ENCODE assay signal across 18 mouse cellular contexts in genomic region chr3:145704054-145704453, GRCm38 (mm10). TPM values are rescaled to one million over a fixed set of nuclear protein-coding genes. Genes with fewer than 3 reads are reported as not detected.
DNase-seq lines count a peak whose midpoint lies in the region; ATAC-seq lines count a peak whose summit lies in the region.
"Had no signal": no experiment of that assay in that cellular context is flagged by ENCODE, and none has a peak within 500 bp of the region (broad histone marks: within the 10 kb centered on the region; RNA-seq: fewer than 3 reads in every experiment).

No protein-coding gene starts in this region.

- H3K4me2 ChIP-seq in heart, embryonic 11.5 days, result peak overlapping the region; percentile 5; the same call in 1 of the 2 replicates
- H3K4me2 ChIP-seq in lung, embryonic 15.5 days, result no peak overlapping the region
- peak overlapping the region; percentile 44 for H3K4me2 ChIP-seq in heart, embryonic 15.5 days
- no peak overlapping the region for H3K4me2 ChIP-seq in intestine, embryonic 16.5 days (ENCODE audit: low read depth, low read length)
- H3K4me2 ChIP-seq: liver, embryonic 15.5 days; neural tube, embryonic 12.5 days had no signal

- 16% methylated on average over 9 of the region's 9 CpGs for WGBS in heart, embryonic 11.5 days (ENCODE audit: insufficient replicate concordance)
- WGBS in lung, embryonic 15.5 days, result 37% methylated on average over 9 of the region's 9 CpGs
- 19% methylated on average over 9 of the region's 9 CpGs for WGBS in heart, embryonic 15.5 days
- 50% methylated on average over 9 of the region's 9 CpGs for WGBS in intestine, embryonic 16.5 days

- H3K36me3 ChIP-seq in heart, embryonic 11.5 days (ENCODE audit: control insufficient read depth, insufficient read depth, low read length), result no peaks in the 10 kb centered on the region
- H3K36me3 ChIP-seq in lung, embryonic 15.5 days, result no peaks in the 10 kb centered on the region
- H3K36me3 ChIP-seq in heart, embryonic 15.5 days, result no peaks in the 10 kb centered on the region
- no peaks in the 10 kb centered on the region for H3K36me3 ChIP-seq in intestine, embryonic 16.5 days (ENCODE audit: control insufficient read depth, insufficient read depth, low read length)
- H3K36me3 ChIP-seq: G1E; hindbrain, embryonic 15.5 days; liver, embryonic 15.5 days; neural tube, embryonic 12.5 days had no signal

- ATAC-seq in heart, embryonic 11.5 days (replicated peaks; ENCODE audit: insufficient number of reproducible peaks, low FRiP score, low TSS enrichment), result 0 out of 2 replicates have a peak, but pooled peaks have one; percentile 48
- ATAC-seq in lung, embryonic 15.5 days (ENCODE audit: borderline replicate concordance, extremely low read depth, low FRiP score, low TSS enrichment), result no peak
- no peak; the same call in 1 of the 2 replicates for ATAC-seq in heart, embryonic 15.5 days (replicated peaks; ENCODE audit: insufficient number of reproducible peaks, insufficient read depth, low FRiP score, low read depth)
- no peak for ATAC-seq in erythroid progenitor cell, adult 5-6 weeks (replicated peaks; ENCODE audit: low FRiP score, poor library complexity, severe bottlenecking)
- no peak for ATAC-seq in intestine, embryonic 16.5 days

- DNase-seq in heart, adult 8-10 months (ENCODE audit: low spot score), result no peak
- DNase-seq in lung, adult 18-20 months, result no peak
- DNase-seq: adrenal gland, adult 8-10 months; cerebellum, adult 9-10 months; gastrocnemius, postnatal 14 days; layer of hippocampus, adult 9-11 months; midbrain, embryonic 14.5 days; thymus, postnatal 4 days had no signal

- no peaks in the 10 kb centered on the region for H3K9me3 ChIP-seq in heart, embryonic 11.5 days (replicated peaks; ENCODE audit: control insufficient read depth, low read length)
- no peaks in the 10 kb centered on the region for H3K9me3 ChIP-seq in lung, embryonic 15.5 days
- no peaks in the 10 kb centered on the region for H3K9me3 ChIP-seq in heart, embryonic 15.5 days (replicated peaks)
- no peaks in the 10 kb centered on the region for H3K9me3 ChIP-seq in intestine, embryonic 16.5 days (ENCODE audit: control insufficient read depth, low read length)
- H3K9me3 ChIP-seq: hindbrain, embryonic 15.5 days; liver, embryonic 15.5 days; neural tube, embryonic 12.5 days had no signal

- H3K27ac ChIP-seq in heart, embryonic 11.5 days (ENCODE audit: low read depth, low read length), result peak overlapping the region; percentile 94
- 0 out of 2 replicates have a peak overlapping the region, but pooled peaks have one; percentile 64 for H3K27ac ChIP-seq in lung, embryonic 15.5 days
- H3K27ac ChIP-seq in heart, embryonic 15.5 days, result peak overlapping the region; percentile 80
- H3K27ac ChIP-seq in intestine, embryonic 16.5 days (ENCODE audit: low read length), result no peak overlapping the region
- H3K27ac ChIP-seq: hindbrain, embryonic 15.5 days; liver, embryonic 15.5 days; macrophage; neural tube, embryonic 12.5 days had no signal

- H3K9ac ChIP-seq in heart, embryonic 11.5 days (ENCODE audit: low read depth, low read length), result 0 out of 2 replicates have a peak overlapping the region, but pooled peaks have one; percentile 39
- H3K9ac ChIP-seq in lung, embryonic 15.5 days, result no peak overlapping the region
- H3K9ac ChIP-seq in heart, embryonic 15.5 days, result no peak overlapping the region
- H3K9ac ChIP-seq in intestine, embryonic 16.5 days (ENCODE audit: low read depth, low read length), result no peak overlapping the region
- H3K9ac ChIP-seq: hindbrain, embryonic 15.5 days; liver, embryonic 15.5 days; neural tube, embryonic 12.5 days had no signal

- H3K4me3 ChIP-seq in heart, embryonic 11.5 days (ENCODE audit: low read depth, low read length), result no peak overlapping the region
- no peak overlapping the region for H3K4me3 ChIP-seq in lung, embryonic 15.5 days
- H3K4me3 ChIP-seq in heart, embryonic 15.5 days, result no peak overlapping the region
- H3K4me3 ChIP-seq in intestine, embryonic 16.5 days (ENCODE audit: low read length), result no peak overlapping the region
- H3K4me3 ChIP-seq: hindbrain, embryonic 15.5 days; liver, embryonic 15.5 days; neural tube, embryonic 12.5 days had no signal

- no peaks in the 10 kb centered on the region for H3K27me3 ChIP-seq in heart, embryonic 11.5 days (ENCODE audit: control insufficient read depth, insufficient read depth, low read length)
- H3K27me3 ChIP-seq in lung, embryonic 15.5 days, result no peaks in the 10 kb centered on the region
- H3K27me3 ChIP-seq in heart, embryonic 15.5 days, result no peaks in the 10 kb centered on the region
- H3K27me3 ChIP-seq in intestine, embryonic 16.5 days (replicated peaks; ENCODE audit: control insufficient read depth, insufficient read depth, low read length), result no peaks in the 10 kb centered on the region
- H3K27me3 ChIP-seq: hindbrain, embryonic 15.5 days; liver, embryonic 15.5 days; neural tube, embryonic 12.5 days had no signal

- H3K4me1 ChIP-seq in heart, embryonic 11.5 days (ENCODE audit: control insufficient read depth, insufficient read depth, low read length), result peaks cover 34% of the 10 kb centered on the region
- peaks cover 18% of the 10 kb centered on the region for H3K4me1 ChIP-seq in lung, embryonic 15.5 days
- H3K4me1 ChIP-seq in heart, embryonic 15.5 days (replicated peaks), result peaks cover 35% of the 10 kb centered on the region
- peaks cover 4% of the 10 kb centered on the region; the same call in 1 of the 2 replicates for H3K4me1 ChIP-seq in intestine, embryonic 16.5 days (ENCODE audit: control insufficient read depth, insufficient read depth, low read length)
- H3K4me1 ChIP-seq: hindbrain, embryonic 15.5 days; liver, embryonic 15.5 days had no signal

RNA-seq across cellular contexts. Expression of gene Ccn1, which starts 54.3 kb away (rescaled TPM):
- 55.6 and 61.9 TPM in 2 replicates for polyA plus RNA-seq in heart, embryonic 11.5 days (2014; fragmentation: Nextera tagmentation; extraction: Ambion mirVana)
- total RNA-seq in heart, adult 8-10 months (2022), result 10 to 100 TPM; 53.0 to 86.1 (median 71.0) TPM
- polyA plus RNA-seq in lung, embryonic 15.5 days (2015; fragmentation: Nextera tagmentation; extraction: Ambion mirVana), result 58.3 and 58.8 TPM in 2 replicates
- polyA plus RNA-seq in heart, embryonic 15.5 days (2015; fragmentation: Nextera tagmentation; extraction: Ambion mirVana), result 60.4 and 61.4 TPM in 2 replicates
- not detected in 2 replicates for total RNA-seq in erythroid progenitor cell, adult 5-6 weeks (2015; ENCODE audit: low replicate concordance)
- total RNA-seq in erythroid progenitor cell, adult 5-6 weeks (2017; ENCODE audit: low replicate concordance), result not detected in 2 replicates
- 50.3 and 55.5 TPM in 2 replicates for polyA plus RNA-seq in intestine, embryonic 16.5 days (2015; fragmentation: Nextera tagmentation; extraction: Ambion mirVana)
- total RNA-seq: G1E had no signal
- polyA plus RNA-seq: G1E had no signal

RNA-seq across cellular contexts. Expression of gene Ddah1, which starts 54.4 kb away (rescaled TPM):
- 42.4 and 44.6 TPM in 2 replicates for polyA plus RNA-seq in heart, embryonic 11.5 days (2014; fragmentation: Nextera tagmentation; extraction: Ambion mirVana)
- 1 to 10 TPM; 6.3 to 9.3 (median 7.5) TPM for total RNA-seq in heart, adult 8-10 months (2022)
- 27.7 and 30.8 TPM in 2 replicates for polyA plus RNA-seq in lung, embryonic 15.5 days (2015; fragmentation: Nextera tagmentation; extraction: Ambion mirVana)
- polyA plus RNA-seq in heart, embryonic 15.5 days (2015; fragmentation: Nextera tagmentation; extraction: Ambion mirVana), result 21.0 and 25.4 TPM in 2 replicates
- 0.72 TPM in 1 of 2 replicates, not detected in the other for total RNA-seq in erythroid progenitor cell, adult 5-6 weeks (2015; ENCODE audit: low replicate concordance)
- not detected in 2 replicates for total RNA-seq in erythroid progenitor cell, adult 5-6 weeks (2017; ENCODE audit: low replicate concordance)
- polyA plus RNA-seq in intestine, embryonic 16.5 days (2015; fragmentation: Nextera tagmentation; extraction: Ambion mirVana), result 40.5 and 44.5 TPM in 2 replicates
- polyA plus RNA-seq: G1E had no signal

Comparison
In these comparisons a context has a peak if more than half of its experiments do, and no peak if none do; other contexts are left out.
1. H3K4me2 ChIP-seq: peak in heart, embryonic 11.5 days (single experiment) and heart, embryonic 15.5 days (single experiment); none in lung, embryonic 15.5 days (single experiment) and intestine, embryonic 16.5 days (single experiment).